Mouse (Mus musculus) embryo, embryonic 11.5 days (tissue): Measurements from ENCODE around the gene Srrd.

Experiments used
- DNase-seq: peaks from one replicate; pipeline ENCODE4 v3.0.0-alpha.2; 2012; ENCODE audit warnings: low read depth, low spot score

The Srrd gene

DNA sequence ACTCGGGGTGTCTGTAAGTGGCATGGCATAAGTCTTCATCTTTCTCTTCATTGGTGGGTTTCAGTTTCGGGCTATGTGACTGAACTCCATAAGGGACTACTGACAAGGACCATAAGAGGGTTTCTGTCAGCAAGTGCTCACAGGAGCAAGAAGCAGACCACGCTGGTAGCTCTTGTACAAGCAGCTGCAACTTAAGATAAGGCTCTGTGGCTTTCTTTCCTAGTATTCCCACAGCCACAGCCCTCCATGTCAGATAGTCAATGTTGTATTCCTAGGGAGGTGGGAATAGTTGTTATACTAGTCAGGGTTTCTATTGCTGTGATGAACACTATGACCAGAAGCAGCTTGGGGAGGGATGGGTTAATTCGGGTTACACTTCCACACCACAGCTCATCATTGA, 16.7 kb upstream of the Srrd start:
- DNase-seq, result no peak

- DNase-seq, result no peak
These were observed 13.5 kb upstream of the Srrd start for GRCm38 (mm10) chr5:112356322-112356721.

DNA sequence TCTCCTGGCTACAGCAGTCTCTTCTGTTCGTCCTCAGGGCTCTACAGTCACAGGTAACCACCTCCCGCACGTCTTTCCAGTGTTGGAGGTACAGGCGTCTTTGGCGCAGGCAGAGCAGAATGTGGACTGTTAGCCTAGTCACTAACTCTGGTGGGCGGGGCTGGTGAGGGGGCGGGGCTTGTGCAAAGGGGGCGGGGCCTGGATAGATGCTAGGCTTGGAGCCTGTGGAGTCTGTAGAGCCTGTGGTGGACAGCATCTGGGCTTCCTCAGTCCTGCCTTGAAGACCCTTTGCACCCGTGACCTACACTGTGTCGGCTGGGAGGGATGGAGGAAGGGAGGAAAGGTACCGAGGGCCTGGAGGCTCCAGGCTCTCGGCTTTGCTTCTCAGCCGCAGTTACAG, 13.1 kb upstream of the Srrd start, which contains the start of gene Gm6583:
Gm6583 (minus strand) TSS at position 124 of the 400 bp plus-strand sequence.
- no peak for DNase-seq

DNA sequence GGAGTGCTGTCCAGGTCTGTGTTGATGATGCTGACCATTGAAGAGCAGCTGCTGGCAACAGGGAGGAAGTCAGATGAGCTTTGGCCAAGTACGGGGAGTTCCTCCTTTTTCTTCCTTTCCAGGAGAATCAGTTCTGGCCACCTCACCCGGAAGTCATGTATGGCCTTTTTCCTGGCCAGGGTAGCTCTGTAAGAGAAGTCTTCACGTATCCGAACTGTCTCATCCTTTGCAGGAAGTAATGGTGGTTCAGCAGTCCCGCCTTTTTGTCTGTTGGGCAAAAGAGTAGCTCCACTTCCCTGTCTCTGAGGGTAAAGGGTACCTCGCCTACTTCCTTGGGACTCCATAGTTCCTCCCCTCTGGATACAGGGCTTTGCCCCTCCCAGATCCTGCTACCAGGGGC, 12.7 kb upstream of the Srrd start:
- DNase-seq, result no peak

- DNase-seq, result no peak
These were observed 6.3 kb upstream of the Srrd start for GRCm38 (mm10) chr5:112349169-112349568.

DNA sequence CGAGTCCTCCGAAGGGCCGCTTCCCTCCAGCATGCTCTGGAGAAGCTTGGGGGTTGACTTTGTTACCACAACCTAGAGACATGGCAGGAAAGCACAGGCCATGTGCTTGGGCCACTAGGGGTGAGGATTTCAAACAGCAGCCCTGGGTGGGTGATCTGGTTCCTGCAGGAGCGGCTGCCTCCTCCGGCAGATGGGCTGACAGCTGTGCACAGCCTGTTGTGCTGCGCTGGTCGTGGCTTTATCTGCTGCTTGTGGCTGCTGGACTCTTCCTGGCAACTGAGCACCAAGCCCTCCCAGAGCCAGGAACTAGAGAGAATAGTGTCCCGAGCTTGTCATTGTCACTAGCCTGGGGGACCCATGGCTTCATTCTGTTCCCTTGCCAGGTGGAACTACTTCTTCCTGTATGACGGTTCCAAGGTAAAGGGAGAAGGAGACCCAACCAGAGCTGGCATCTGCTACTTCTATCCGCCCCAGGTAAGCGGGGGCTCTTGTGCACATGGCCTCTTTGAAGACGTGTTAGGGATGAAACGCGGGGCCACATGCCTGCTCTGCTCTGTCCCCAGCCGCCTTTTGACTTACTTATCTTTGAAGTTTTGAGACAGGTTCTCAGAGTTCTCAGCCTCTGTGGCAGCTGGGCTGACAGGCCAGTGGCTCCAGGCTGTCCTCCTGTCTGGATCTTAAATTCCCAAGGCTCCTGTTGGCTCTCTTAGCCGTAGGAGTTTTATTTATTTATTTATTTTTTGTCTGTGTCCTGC, 3.5 kb upstream of the Srrd start:
- DNase-seq, result no peak

DNA sequence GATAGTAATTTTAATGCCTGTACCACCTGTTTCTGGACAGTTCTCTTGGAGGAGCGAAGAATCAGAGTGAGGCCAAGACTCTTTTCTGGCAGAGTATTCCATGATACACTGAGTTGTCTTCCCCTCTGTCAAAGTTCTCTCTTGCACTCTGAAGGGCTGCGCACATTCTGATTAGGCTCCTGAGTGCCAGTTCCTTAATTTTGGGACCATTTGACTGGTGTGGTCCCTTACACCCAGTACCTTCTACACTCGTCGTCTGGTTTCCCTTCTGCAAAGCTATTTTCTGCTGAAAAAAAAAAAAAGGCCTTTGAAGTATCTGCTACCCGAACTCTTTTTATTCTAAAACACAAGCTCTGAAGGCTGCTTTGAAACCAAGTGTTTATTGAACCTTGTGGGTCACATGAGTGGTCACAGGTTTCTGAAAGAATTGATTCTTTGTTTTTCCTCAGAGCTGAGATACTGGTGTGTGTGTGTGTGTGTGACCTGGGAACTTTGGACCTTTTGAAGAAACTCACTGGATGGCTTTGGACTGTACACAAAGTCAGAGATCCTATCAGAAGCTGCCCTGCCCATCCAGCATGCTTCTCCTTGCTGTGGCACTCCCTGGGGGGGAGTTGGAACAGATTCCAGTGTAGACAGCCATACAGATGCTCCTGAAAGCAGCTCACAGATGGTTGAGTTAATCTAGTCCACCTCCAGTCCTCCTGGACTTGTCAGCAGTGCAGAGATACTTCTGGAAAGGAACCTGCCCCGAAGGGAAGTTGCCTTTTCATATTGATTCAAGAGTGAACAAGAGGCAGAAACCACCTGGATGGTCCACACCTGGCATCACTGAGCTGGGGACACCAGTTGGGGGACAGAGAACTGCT, 1.5 kb upstream of the Srrd start:
- no peak for DNase-seq

DNA sequence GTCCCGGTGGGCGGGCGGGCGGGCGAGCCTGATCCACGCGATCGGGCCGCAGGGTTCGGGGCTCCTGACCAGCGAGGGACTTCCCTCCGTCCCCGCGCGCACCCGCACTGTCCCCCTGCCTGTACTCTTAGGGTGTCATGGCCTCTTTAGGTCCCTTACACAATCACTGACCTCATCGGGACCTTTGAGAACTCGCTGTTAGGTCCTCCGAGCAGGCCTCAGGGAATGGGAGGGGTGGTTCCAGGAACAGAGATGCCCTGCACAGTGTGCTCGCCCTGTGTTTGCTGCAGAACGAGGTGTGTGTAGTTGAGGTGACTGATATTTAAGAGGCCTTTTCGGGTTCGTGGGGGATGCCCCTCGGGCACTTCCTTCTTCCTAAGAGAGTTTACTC, 360 bp upstream of the Srrd start:
- DNase-seq, result no peak

- DNase-seq, result no peak
These were observed 3.6 kb downstream of the Srrd start for GRCm38 (mm10) chr5:112339215-112339614.

DNA sequence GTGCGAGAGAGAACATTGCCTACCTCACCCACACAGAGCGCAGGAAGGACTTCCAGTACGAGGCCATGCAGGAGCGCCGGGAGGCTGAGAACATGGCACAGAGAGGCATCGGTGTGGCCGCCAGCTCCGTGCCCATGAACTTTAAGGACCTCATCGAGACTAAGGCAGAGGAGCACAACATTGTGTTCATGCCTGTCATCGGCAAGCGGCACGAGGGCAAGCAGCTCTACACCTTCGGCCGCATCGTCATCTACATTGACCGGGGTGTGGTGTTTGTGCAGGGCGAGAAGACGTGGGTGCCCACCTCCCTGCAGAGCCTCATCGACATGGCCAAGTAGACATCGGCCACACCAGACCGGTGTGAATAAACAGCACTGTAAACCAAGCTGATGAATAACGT, 5.8 kb downstream of the Srrd start:
- DNase-seq, result no peak

- DNase-seq, result no peak
These were observed 7.4 kb downstream of the Srrd start for GRCm38 (mm10) chr5:112335473-112335872.

DNA sequence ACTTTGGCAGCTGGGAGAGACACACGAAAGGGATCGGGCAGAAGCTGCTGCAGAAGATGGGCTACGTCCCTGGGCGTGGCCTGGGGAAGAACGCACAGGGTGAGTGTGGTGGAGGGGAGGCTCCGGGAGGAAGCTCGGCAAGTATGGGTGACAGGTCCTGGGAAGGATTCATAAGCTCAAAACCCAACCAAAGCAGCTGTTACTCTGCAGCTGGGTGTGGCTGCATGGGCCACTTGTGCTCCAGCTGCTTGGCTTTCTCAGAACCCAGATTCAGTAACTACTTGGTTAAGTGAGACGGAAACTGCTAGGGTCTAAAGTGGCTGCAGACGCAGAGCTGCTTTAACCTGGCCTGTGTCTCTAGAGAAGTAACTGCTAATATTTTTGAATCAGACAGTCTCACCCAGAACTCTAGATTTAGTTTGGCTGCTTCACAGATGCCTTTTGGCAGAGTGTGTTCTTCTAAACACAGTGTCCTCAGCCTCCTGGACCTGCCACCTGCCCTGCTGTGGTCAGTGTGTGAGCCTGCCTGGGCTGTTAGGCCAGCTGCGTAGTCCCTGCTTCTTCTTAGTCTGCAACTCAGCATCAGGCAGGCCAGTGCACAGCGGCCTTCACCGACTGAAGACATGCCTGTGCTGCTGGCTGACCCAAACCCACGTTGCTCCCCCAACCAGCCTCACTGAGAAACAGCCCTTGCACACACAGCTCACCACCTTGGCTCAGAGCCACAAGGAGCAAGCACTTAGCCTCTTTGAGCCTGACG, 12.9 kb downstream of the Srrd start:
- DNase-seq, result no peak

- DNase-seq, result no peak
These were observed 15.0 kb downstream of the Srrd start for GRCm38 (mm10) chr5:112327854-112328253.

- DNase-seq, result no peak
These were observed 16.3 kb downstream of the Srrd start for GRCm38 (mm10) chr5:112326446-112327009.

DNA sequence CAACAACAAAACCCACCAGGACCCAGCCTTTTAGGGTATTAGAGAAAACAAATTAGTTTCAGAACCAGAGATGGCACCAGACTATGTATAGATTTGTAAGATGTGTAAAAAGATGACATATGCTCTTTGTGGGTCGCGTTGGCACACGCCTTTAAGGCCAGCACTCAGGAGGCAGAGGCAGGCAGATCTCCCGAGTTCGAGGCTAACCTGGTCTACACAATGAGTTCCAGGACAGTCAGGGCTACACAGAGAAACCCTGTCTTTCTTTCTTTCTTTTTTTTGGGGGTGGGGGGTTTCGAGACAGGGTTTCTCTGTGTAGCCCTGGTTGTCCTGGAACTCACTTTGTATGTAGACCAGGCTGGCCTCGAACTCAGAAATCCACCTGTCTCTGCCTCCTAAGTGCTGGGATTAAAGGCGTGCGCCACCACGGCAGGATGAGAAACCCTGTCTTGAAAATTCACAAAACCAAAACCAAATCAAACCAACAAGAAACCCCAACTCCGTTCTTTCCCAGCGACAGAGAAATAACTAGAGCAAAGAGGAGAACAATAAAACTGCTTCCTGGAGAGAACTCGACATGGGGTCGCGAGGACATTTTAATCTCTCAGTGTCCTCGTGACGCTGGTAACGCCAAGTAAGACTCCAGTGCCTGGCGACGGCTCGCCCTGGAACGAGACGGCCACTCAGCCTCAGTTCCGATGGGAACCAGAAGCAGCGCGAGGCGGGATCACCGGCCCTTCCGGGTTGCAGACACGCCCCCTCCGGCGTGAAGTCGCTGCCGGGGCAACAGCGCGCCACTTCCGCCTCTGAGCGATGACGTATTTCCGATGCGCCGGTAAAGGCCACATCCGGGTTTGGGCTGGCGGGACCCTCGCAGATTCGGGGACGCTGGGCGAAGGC, 17.0 kb downstream of the Srrd start, which contains the start of gene Tfip11:
Tfip11 (plus strand) TSS at position 813 of the 900 bp plus-strand sequence.
- DNase-seq, result peak; percentile 94

- DNase-seq, result peak; percentile 35
These were observed 17.9 kb downstream of the Srrd start for GRCm38 (mm10) chr5:112324637-112325545.

DNA sequence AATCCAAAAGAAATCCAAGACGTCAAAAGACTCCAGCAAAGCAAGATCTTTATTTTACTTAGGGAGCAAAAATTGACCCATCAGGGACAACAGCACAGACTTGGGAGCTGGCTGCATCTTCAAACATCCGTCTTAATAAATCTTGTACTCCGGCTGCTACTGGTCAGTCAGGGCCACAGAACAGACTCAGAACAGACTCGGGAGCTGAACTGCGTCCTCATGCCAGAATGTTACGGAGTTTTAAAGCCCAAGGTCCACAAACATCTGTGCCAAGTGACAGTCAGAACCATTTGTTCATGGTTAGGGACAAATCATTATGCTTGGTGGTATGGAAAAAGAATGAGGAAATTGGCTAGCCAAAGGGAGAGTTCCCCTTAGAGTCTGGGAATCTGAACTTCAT, 19.6 kb downstream of the Srrd start:
- no peak for DNase-seq

GRCm38 (mm10) chr5:112321376-112321775, 21.5 kb downstream of the Srrd start:
- no peak for DNase-seq

GRCm38 (mm10) chr5:112320936-112321335, 21.9 kb downstream of the Srrd start:
- DNase-seq, result no peak

- DNase-seq, result no peak
These were observed 22.5 kb downstream of the Srrd start for GRCm38 (mm10) chr5:112320379-112320778.
